Mouse (Mus musculus): ENCODE data around the gene Apip. TPM values are rescaled to one million over a fixed set of nuclear protein-coding genes. Genes with fewer than 3 reads are reported as not detected.
A peak's percentile ranks its signal among the peaks of the same experiment; 100 is the strongest.

The Apip gene
- 10 to 100 TPM; 37.6 to 45.2 TPM for total RNA-seq (2021)
- long read RNA-seq, experiment 1, transcript Apip-201 (7 exons, 919 nt) = major isoform, 25 of 37 reads
- long read RNA-seq, experiment 1, partial matches to known transcripts = 10 of 37 reads
- long read RNA-seq, experiment 1, other reads (novel, unspliced or antisense) = 1 of 37 reads
- long read RNA-seq, experiment 2, transcript Apip-201 (7 exons, 919 nt) = major isoform, 31 of 51 reads
- long read RNA-seq, experiment 2, partial matches to known transcripts = 15 of 51 reads
- long read RNA-seq, experiment 2, other reads (novel, unspliced or antisense) = 4 of 51 reads

- peak; percentile 100 for DNase-seq (ENCODE audit: low spot score in 2 of 2)
Measured at GRCm38 (mm10) chr2:103073219-103073982, at the start of gene Apip, which contains the start of gene Pdhx. TSS of gene Apip (plus strand) at chr2:103073675. TSS of gene Pdhx (minus strand) at chr2:103073513.

GRCm38 (mm10) chr2:103037831-103038230 lies 35.6 kb upstream of the Apip start:
- DNase-seq (ENCODE audit: low spot score in 2 of 2) = no peak

- peak in 1 of 2 experiments; percentile 43 for DNase-seq (ENCODE audit: low spot score in 2 of 2)
Measured at GRCm38 (mm10) chr2:103040896-103041295, 32.6 kb upstream of the Apip start.

- no peak for DNase-seq (ENCODE audit: low spot score in 2 of 2)
Measured at GRCm38 (mm10) chr2:103045286-103045685, 28.2 kb upstream of the Apip start.

GRCm38 (mm10) chr2:103051937-103052893 lies 21.3 kb upstream of the Apip start:
- DNase-seq (ENCODE audit: low spot score in 2 of 2) = no peak

- no peak for DNase-seq (ENCODE audit: low spot score in 2 of 2)
Measured at GRCm38 (mm10) chr2:103055820-103056219, 17.7 kb upstream of the Apip start.

GRCm38 (mm10) chr2:103058266-103058665 lies 15.2 kb upstream of the Apip start:
- no peak for DNase-seq (ENCODE audit: low spot score in 2 of 2)

- peak in 1 of 2 experiments; percentile 30 for DNase-seq (ENCODE audit: low spot score in 2 of 2)
Measured at GRCm38 (mm10) chr2:103062865-103063264, 10.6 kb upstream of the Apip start.

- DNase-seq (ENCODE audit: low spot score in 2 of 2) = no peak
Measured at GRCm38 (mm10) chr2:103066683-103067551, 6.6 kb upstream of the Apip start.

- DNase-seq (ENCODE audit: low spot score in 2 of 2) = no peak
Measured at GRCm38 (mm10) chr2:103067552-103068207, 5.8 kb upstream of the Apip start.

- no peak for DNase-seq (ENCODE audit: low spot score in 2 of 2)
Measured at GRCm38 (mm10) chr2:103068602-103069001, 4.9 kb upstream of the Apip start.

- DNase-seq (ENCODE audit: low spot score in 2 of 2) = no peak
Measured at GRCm38 (mm10) chr2:103069752-103070405, 3.6 kb upstream of the Apip start.

- no peak for DNase-seq (ENCODE audit: low spot score in 2 of 2)
Measured at GRCm38 (mm10) chr2:103070586-103070985, 2.9 kb upstream of the Apip start.

- DNase-seq (ENCODE audit: low spot score in 2 of 2) = no peak
Measured at GRCm38 (mm10) chr2:103081117-103081516, 7.6 kb downstream of the Apip start.

GRCm38 (mm10) chr2:103081706-103082105 lies 8.2 kb downstream of the Apip start:
- no peak for DNase-seq (ENCODE audit: low spot score in 2 of 2)

GRCm38 (mm10) chr2:103082853-103083252 lies 9.4 kb downstream of the Apip start:
- DNase-seq (ENCODE audit: low spot score in 2 of 2) = no peak

GRCm38 (mm10) chr2:103084451-103084850 lies 11.0 kb downstream of the Apip start:
- DNase-seq (ENCODE audit: low spot score in 2 of 2) = no peak

GRCm38 (mm10) chr2:103085633-103086032 lies 12.2 kb downstream of the Apip start:
- DNase-seq (ENCODE audit: low spot score in 2 of 2) = no peak

GRCm38 (mm10) chr2:103086432-103086831 lies 13.0 kb downstream of the Apip start:
- no peak for DNase-seq (ENCODE audit: low spot score in 2 of 2)

Data from gastrocnemius, postnatal 4 days (tissue).